Mouse (Mus musculus): ENCODE data around the gene Eprs. TPM values are rescaled to one million over a fixed set of nuclear protein-coding genes. Genes with fewer than 3 reads are reported as not detected.

Eprs gene
- total RNA-seq, 2 experiments from 2014 or later: 33.6 to 68.0 TPM

DNA sequence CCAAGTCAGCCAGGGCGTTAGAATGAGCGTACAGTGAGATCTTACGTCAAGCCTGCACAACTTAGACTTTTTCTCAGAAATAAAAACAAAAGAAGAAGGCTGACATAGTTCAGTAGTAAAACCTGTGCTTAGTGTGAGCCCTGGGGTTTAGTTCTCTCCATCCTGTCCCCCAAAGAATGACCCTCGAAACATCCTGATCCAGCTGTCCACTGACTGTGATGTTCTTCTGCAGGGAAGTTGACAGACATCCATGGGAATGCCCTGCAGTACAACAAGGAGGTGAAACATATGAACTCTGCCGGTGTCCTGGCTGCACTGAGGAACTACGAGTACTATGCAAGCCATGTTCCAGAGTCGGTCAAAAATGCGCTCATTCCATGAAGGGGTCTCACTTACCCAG lies 6.6 kb upstream of the Eprs start:
- ATAC-seq (ENCODE audit: poor library complexity, severe bottlenecking): no peak

DNA sequence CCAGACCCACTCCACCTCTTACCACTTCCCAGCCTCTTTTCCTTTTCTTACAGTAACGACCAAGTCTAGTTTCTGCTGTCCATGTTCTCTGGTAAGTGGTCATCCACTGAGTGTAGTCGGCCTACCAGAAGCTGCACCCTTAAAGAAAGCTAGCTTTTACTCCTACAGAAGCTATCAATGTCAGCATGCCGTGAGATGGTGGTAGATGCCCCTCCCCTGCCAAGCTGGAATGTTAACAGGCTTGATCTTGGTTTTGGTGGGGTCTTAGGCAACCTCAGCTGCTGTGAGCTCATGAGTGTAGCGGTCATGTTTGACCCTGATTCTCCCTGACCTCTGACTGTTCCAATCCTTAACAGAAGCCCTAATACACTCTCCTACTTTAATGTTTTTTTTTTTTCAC lies 4.6 kb upstream of the Eprs start:
- ATAC-seq (ENCODE audit: poor library complexity, severe bottlenecking): no peak

DNA sequence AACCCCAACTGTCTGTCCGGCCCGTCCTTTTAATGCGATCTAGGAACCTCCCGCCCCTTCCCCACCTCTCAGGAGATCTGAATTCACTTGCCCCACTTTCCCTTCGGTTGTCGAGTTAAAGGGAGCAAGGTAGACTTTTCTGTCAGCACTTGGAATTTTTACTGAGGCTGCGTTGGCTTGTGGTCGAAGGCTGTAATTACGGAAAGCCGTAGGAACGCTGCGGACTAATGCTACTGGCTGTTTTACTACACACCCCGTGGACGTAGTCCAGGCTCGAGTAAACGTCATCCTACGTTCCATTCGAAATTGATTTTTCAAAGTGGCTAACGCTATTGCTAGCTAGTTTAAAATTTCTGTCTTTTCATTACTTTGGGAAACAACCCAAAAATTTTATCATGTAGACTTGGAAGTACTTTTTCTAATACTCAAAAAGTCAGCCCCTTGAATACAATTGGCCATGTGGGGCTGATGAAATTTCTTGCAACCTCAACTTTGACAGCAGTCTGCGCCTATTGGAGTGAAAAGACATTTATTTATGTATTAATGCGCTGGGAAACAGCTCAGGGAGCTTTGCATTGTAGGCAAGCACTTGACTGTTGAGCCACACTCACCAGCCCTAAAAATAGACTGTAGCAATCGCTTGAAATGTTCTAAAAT lies 810 bp downstream of the Eprs start:
- ATAC-seq (ENCODE audit: poor library complexity, severe bottlenecking): peak; percentile 47

DNA sequence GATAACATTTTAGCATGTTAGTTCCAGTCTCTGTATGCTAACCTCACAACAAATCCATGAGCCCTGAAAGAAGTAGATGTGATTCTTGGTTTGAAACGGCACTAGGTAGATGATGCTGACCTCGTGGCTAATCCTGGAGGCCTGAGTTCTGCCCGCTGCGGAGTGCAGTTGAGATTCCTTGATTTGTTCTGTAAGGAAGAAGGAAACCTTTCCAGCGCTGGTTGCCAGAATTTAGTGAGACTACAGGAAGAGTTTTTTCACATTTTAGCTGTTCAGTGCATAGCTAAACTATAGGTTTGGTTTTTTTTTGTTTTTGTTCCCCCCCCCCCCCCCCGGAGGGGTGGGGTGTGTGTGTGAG lies 1.3 kb downstream of the Eprs start:
- no peak for ATAC-seq (ENCODE audit: poor library complexity, severe bottlenecking)

DNA sequence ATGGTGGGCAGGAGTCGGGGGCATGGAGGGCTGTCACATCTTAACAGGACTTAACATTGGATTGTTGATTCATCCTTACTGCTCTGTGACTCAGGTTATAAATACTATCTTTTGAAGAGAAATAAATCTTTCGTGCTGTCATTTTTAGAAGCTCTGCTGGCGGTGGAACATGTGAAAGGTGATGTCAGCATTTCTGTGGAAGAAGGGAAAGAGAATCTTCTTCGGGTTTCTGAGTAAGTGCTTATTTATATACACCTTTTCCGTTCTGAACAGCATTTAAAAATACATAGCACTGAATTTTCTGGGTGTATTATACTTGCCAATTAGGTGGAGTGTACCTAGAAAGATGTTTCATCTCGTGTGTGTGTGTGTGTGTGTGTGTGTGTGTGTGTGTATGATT lies 4.5 kb downstream of the Eprs start:
- ATAC-seq (ENCODE audit: poor library complexity, severe bottlenecking): no peak

DNA sequence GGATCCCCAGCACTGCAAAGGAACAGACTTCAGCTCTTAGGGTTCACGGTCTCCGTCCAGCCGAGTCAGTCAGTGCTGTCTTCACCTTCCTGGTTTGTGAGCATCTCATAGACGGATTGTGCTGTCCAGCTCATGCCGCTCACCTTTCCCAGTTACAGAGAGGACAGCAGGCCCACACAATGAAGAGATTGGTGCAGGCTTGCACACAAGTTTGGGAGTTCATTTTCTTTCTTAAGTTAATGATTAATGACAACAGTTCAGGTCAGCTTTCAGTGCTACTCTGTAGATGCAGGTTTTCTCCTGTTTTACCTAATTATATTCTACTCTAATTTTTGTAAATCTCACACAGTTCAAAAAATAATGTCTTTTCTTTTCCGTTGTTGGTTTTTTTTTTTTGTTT lies 7.1 kb downstream of the Eprs start:
- no peak for ATAC-seq (ENCODE audit: poor library complexity, severe bottlenecking)

DNA sequence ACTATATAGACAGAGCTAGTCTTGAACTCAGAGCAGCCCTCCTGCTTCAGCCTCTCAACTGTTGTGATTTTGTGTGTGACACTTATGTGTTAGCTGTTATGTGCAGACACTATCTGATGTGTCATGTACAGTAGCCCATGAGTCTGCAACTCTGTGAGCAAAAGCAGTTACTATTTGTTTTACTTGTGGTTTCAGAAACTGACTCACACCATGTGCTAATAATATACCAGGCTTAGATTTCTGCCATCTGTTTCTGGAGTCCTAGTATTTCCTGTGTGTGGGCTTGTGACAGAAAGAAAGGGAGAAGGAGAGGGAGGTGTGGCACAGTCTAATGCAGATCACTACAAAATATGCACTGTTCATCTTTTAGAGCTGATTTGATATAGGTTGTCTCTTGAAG lies 13.5 kb downstream of the Eprs start:
- no peak for ATAC-seq (ENCODE audit: poor library complexity, severe bottlenecking)

DNA sequence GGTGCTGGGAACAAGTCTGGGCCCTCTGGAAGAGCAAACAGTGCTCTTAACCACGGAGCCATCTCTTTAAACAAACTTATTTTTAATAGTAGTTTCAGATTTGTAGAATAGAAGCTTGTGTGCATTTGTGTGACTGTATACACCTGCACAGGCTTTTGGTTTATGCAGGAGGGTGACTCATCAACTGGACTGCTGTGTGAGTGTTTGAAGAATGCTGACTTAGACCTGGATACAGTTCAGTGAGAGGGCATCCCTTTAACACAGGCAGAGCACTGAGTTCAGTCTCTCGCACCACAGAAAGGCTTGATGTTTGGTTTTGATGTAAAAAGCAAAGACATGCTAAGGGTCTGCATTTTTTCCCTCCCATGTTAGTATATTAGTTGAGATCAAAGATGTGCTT lies 14.6 kb downstream of the Eprs start:
- ATAC-seq (ENCODE audit: poor library complexity, severe bottlenecking): no peak

DNA sequence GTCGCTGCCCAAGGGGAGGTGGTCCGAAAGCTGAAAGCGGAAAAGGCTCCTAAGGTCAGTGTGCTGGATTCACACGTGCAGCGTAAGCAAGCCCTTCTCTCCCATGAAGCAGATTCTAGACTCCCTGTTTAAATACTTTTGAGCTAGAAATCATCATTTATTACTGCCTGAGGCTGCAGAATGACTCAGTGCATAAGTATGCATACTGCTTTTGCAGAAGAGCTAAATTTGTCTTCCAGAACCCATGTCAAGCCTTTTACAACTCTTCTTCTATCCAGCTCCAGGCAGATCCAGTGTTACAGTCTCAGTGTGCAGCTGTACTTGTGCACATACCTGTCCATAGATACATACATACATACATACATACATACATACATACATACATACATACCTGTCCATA lies 38.8 kb downstream of the Eprs start:
- no peak for ATAC-seq (ENCODE audit: poor library complexity, severe bottlenecking)

DNA sequence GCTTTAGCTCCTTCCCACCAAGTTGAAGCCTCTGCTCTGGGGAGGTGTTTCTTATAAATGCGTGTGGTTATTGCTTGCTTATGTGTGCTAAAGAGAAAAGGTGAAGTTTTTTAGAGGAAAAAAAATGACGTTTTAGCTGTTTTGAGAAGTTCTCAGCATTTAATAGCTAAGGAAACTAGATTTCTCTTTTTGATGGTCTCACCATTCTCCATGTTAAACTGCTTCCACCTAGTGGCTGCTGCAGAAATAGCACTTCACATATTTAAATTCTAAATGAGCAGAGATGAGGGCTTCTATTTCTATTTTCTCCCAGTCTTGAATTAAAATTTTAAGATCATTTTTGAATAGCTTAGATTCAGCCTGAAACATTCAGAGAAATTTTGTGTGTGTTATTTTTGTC lies 41.2 kb downstream of the Eprs start:
- peak; percentile 77 for ATAC-seq (ENCODE audit: poor library complexity, severe bottlenecking)

DNA sequence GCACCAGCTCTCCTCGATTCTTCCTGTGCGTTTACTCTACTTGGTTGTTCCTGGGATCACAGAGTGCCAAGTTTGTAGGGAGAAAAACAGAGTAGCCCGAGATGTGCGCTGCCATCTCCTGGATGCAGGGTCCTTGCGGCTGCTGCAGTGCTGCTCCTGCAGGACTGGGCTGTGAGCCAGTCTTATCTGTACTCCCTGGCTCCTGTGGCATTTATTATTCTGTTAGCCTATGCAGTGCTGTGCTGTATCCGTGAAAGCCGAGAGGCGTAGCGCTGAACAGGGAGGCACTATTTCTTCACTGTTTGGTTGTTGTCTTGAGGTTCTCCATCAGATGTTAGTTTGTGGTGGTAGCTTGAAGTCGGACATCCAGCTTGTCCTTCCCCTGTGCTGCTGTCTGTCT lies 43.1 kb downstream of the Eprs start:
- no peak for ATAC-seq (ENCODE audit: poor library complexity, severe bottlenecking)

DNA sequence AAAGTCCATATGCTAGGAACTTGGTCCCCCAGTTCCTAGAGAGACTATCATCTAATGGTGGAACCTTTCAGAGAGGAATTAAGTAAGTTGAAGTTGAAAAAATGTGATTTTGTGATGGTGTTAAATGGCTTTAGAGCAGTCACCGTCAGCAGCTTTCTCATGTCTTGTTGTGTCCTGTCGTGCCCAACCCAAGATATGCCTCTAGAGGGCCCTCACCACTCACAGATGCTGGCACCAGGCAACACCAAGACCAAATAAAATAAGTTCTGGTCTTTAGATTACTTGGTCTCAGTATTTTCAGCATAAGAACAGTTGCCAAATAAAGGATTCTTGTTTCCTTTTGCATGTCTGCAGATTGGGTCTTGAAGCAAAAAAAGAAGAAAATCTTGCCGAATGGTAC lies 47.0 kb downstream of the Eprs start:
- no peak for ATAC-seq (ENCODE audit: poor library complexity, severe bottlenecking)

DNA sequence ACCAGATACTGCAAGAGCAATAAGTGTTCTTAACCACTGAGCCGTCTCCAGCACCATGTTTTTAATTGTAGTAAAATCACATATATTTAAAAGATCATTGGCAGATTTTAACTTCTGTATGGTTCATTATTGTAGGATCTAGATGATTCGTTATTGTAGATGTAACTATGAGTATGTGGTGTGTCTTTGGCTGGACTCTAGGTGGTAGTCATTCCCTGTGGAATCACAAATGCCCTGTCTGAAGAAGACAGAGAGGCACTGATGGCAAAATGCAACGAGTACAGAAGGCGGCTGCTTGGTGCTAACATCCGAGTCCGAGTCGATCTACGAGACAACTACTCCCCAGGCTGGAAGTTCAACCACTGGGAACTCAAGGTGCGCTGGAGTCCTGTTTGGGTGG lies 55.2 kb downstream of the Eprs start:
- ATAC-seq (ENCODE audit: poor library complexity, severe bottlenecking): no peak

DNA sequence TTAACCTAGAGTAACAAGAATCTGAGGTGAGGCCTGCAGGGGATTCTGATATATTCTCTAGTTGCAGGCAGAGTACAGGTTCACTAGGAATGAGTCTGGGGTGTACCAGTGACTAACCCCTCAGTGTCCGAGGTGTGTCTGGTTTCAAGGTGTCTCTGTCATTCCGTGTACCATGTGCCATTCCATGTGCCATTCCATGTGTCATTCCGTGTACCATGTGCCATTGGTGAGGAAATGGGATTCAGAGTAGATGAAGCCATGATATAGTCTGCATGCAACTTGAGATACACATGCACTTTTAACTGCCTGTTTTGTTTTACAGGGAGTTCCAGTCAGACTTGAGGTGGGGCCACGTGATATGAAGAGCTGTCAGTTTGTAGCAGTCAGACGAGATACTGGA lies 57.0 kb downstream of the Eprs start:
- no peak for ATAC-seq (ENCODE audit: poor library complexity, severe bottlenecking)

DNA sequence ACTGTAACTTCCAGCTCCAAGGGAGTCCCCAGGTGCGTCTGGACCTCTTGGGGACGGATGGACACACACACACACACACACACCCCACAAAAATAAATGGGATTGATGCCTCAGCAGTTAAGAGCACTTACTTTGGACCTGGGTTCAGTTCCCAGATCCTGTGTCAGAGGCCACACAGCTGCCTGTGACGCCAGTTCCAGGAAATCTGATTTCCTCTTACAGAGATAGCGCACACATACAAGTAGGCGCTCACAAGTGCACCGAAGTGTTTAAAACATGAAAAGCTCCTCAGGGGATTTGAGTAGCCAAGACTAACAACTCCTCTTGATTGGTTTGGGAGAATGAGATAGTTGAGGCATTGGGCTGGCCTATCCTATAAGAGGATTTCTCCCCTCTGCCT lies 57.9 kb downstream of the Eprs start:
- ATAC-seq (ENCODE audit: poor library complexity, severe bottlenecking): no peak

DNA sequence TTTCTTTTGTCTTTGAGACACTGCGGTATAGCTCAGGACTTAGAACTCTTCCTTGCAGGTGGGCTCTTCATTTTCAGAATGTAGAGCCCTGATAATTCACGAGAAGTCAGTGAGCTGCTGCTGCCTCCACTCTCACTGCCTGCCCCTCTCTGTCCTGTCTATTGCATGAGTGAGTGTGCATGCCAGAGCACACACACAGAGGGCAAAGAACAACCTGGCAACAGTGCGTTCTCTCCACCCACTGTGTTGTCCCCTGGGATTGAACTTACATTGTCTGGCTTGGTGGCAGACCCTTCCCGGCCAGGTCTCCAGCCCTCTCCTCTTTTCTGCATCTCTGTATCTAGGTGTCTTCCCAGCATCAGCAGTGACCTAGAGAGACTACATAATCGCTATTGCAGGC lies 63.7 kb downstream of the Eprs start:
- no peak for ATAC-seq (ENCODE audit: poor library complexity, severe bottlenecking)

DNA sequence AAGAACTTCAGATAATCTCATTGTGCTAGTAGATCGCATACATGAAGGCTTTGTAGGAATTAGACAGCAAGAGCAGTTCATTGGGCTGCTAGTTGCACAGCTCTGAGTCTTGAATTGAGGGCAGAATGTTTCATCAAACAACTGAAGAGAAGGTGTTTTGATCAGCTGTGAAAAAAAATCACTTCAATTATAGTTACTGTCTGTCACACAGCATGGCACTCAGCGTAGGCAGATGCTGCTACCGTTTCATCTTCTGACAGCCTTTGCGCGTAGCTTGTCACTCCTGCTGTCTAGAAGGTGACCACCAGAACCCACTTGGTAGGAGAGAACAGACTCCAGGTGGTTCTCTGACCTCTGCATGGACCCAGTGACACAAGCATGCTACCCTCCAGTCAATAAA lies 67.6 kb downstream of the Eprs start:
- ATAC-seq (ENCODE audit: poor library complexity, severe bottlenecking): no peak

DNA sequence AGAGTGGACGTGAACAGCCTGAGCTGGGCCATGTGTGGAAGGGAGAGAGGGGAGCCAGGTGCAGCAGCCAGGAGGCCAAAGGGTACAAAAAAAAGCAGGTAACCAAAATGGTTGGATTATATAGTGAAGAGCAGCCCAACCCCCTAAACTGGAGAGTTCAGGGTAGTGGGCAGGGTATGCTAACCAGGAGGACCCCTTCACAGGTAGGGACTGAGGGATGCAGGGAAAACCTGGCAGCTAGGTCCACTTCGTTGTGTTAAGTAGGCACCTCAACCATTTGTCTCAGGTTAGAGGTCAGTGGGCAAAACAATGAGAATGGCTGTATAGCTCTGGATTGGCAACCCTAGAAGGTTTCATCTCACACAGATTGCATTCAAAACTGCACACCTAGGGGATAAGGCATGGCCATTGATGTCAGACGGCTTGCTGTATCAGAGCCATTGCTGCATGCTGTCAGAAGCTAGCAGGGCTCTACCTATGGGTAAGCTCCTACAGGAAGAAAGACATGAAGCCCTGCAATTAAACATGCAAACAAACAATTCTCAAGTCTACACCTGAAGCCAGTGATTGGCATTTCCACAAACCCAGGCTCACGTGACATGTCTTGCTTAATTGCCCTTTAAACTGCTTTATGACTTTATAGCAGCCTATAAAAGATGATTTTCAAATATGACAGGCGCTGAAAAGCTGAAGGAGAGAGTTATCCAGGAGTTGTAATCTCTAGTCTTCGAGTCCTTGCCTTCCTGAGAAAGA lies 68.6 kb downstream of the Eprs start:
- no peak for ATAC-seq (ENCODE audit: poor library complexity, severe bottlenecking)

DNA sequence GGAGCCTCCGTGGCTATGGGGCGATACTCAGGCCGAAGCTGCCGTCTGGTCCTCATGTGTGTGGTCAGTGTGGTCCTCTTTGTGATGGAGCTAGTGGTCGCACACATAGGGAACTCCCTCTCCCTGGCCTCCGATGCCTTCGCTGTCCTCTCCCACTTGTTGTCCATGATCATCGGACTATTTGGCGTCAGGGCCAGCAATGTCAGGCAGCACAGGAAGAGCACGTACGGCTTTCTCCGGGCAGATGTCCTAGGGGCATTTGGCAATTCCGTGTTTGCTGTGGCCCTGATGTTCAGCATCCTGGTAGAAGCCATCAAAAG lies 69.1 kb downstream of the Eprs start:
- ATAC-seq (ENCODE audit: poor library complexity, severe bottlenecking): no peak

DNA sequence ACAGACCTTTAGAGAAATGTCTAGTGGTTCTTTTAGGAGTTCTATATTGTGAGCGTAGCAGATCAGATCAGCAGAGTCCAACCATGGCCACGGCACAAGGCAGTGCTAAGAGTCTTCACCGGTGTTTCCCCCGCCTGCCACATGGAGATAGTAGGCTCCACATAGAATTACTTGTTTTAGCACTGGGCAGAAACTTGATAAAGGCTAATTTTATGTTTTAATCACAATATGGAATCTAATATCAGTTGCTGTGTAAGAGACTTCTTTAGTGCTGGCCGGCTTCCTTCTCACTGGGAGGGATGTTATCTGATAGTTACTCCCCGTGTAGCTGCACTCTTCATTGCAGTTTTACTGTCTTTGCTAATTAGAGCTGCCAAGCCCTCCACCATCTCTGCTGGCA lies 70.3 kb downstream of the Eprs start:
- ATAC-seq (ENCODE audit: poor library complexity, severe bottlenecking): no peak

DNA sequence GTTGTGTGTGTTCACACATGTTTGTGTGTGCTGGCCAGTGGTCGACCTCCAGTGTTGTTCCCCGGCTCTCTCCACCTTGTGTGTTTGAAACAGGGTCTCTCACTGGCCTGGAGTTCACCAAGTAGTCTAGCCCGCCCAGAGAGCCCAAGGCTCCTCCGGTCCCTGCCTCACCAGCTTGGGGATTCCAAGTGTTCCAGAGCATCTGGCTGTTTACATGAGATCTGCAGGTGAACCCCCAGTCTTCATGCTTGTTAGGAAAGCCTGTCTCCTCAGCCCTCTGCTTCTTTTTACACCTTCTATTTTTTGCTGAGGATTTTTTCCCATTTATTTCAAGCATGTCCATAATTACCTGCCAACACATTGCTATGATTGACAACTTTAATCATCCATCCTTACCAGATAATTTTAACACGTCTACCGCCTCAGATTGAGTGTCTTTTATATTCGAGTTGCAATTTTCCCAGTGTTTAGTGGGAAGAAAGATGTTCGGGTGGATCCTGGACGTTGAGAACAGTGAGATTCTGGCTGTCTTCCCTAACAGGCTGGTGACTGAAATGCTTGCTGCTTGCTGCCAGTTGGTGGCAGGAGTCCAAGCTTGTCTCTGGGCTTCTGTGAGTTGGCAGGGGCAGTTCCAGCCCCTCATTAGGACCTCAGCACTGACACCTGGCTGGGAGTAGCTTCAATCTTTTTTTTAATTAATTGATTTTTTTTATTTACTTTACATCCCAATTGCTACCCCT lies 76.2 kb downstream of the Eprs start:
- no peak for ATAC-seq (ENCODE audit: poor library complexity, severe bottlenecking)

DNA sequence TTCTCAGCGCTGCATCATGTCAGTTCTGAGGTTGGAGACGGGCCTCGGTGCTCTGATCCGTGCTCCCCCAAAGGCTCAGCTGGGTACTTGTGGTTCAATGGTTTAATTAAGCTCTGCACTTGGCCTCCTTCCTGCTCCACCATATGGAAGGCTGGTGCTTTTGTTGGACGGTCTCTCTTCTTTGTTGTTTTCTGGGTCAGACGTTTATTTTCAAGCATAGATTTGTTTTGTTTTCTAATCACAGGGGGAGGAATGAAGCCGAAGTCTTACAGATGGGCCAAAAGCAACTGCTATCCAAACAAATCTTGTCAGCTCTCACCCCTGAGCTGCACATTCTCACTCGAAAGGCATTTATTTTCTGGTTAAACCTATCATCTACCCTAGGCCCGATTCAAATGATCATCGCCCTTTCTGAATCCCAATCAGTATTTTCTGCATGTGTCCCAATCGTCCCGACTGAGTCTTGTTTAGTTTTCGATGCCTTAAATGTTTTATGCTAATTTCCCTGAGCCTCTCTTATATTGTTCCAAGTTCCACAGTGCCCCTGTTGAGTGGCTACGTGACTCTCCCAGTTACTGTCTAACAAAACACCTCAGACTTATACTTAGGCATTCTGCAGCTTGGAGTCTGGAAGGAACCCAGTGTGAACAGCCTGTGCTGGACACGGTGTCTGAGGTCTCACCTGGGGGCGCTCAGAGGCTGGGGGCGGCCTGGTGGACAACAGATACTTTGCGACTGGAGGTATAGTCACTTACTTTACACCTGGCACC lies 79.0 kb downstream of the Eprs start:
- ATAC-seq (ENCODE audit: poor library complexity, severe bottlenecking): no peak
